Mouse (Mus musculus) layer of hippocampus, postnatal 25 days (tissue): ENCODE data around the gene Ccdc146. TPM values are rescaled to one million over a fixed set of nuclear protein-coding genes. Genes with fewer than 3 reads are reported as not detected.

ENCODE experiments used
- DNase-seq, 2 experiments: peaks; one replicate each; pipeline ENCODE4 v3.0.0; 2022; ENCODE audit warnings: mixed read lengths in 2 of 2, low spot score in 1 of 2; ENCODE audit errors: extremely low spot score in 1 of 2
- total RNA-seq, 2 experiments: library from RNA; stranded (reverse); gene quantifications; 2 replicates each; pipeline ENCODE4 v1.2.3; 2021

Gene Ccdc146
- total RNA-seq, 2 experiments from 2014 or later: 0.20 to 0.47 TPM

- no peak for DNase-seq
Measured at GRCm38 (mm10) chr5:21388855-21389254, 35.6 kb downstream of the Ccdc146 start.

- no peak for DNase-seq
Measured at GRCm38 (mm10) chr5:21387340-21387739, 37.1 kb downstream of the Ccdc146 start.

- DNase-seq: no peak
Measured at GRCm38 (mm10) chr5:21386432-21386831, 38.0 kb downstream of the Ccdc146 start.

- no peak for DNase-seq
Measured at GRCm38 (mm10) chr5:21384976-21385375, 39.5 kb downstream of the Ccdc146 start.

GRCm38 (mm10) chr5:21384252-21384960, 40.1 kb downstream of the Ccdc146 start:
- DNase-seq: no peak

- no peak for DNase-seq
Measured at GRCm38 (mm10) chr5:21383392-21384251, 40.9 kb downstream of the Ccdc146 start.

GRCm38 (mm10) chr5:21382678-21383077, 41.8 kb downstream of the Ccdc146 start:
- DNase-seq: no peak

- no peak for DNase-seq
Measured at GRCm38 (mm10) chr5:21381986-21382385, 42.5 kb downstream of the Ccdc146 start.

GRCm38 (mm10) chr5:21378397-21378796, 46.1 kb downstream of the Ccdc146 start:
- DNase-seq: no peak

GRCm38 (mm10) chr5:21376935-21377334, 47.5 kb downstream of the Ccdc146 start:
- no peak for DNase-seq

GRCm38 (mm10) chr5:21373180-21373518, 51.3 kb downstream of the Ccdc146 start:
- DNase-seq: no peak

GRCm38 (mm10) chr5:21372493-21373179, 51.8 kb downstream of the Ccdc146 start, which contains the start of gene Fgl2:
Gene Fgl2 (plus strand): TSS chr5:21372642.
- peak; percentile 13 to 39 for DNase-seq

- DNase-seq: no peak
Measured at GRCm38 (mm10) chr5:21371920-21372319, 52.6 kb downstream of the Ccdc146 start.

- DNase-seq: no peak
Measured at GRCm38 (mm10) chr5:21370218-21370947, 54.1 kb downstream of the Ccdc146 start.

GRCm38 (mm10) chr5:21367514-21367913, 57.0 kb downstream of the Ccdc146 start:
- DNase-seq: no peak

- no peak for DNase-seq
Measured at GRCm38 (mm10) chr5:21366338-21367053, 58.0 kb downstream of the Ccdc146 start.

- DNase-seq: no peak
Measured at GRCm38 (mm10) chr5:21363343-21363742, 61.1 kb downstream of the Ccdc146 start.

GRCm38 (mm10) chr5:21358648-21359047, 65.8 kb downstream of the Ccdc146 start:
- no peak for DNase-seq

- DNase-seq: no peak
Measured at GRCm38 (mm10) chr5:21351678-21352077, 72.8 kb downstream of the Ccdc146 start.

GRCm38 (mm10) chr5:21348366-21348765, 76.1 kb downstream of the Ccdc146 start:
- DNase-seq: no peak
